Mouse (Mus musculus): ENCODE measurements at regions not wholly inside any gene's neighbourhood (a gene's known extent, or its start where the extent isn't known, plus 50 kb on each side); places are given as distances from the start of the nearest gene placed in this dataset.

GRCm38 (mm10) chr9:93072140-93072539 lies 530.1 kb downstream of the Plod2 start:
- TF ChIP-seq CTCF (IDR thresholded peaks at IDR 0.05; ENCODE audit: extremely low read depth, insufficient read length, insufficient replicate concordance, low read depth, low read length) (no peak), POLR2A (IDR thresholded peaks at IDR 0.05; ENCODE audit: low read depth, low read length) (no peak)

All from small intestine, adult 2 months (tissue).